Mouse (Mus musculus) T-helper 2 cell (primary cell): ENCODE measurements around the gene Copz1.

Experiments
- in situ Hi-C: fragments of 300-600 bp; cut with MboI, MseI; formaldehyde crosslinking; loops from one replicate; pipeline ENCODE4 v1.15.1; 2025; ENCODE audit warnings: high pct_unique_total_duplicates

The Copz1 gene

GRCm38 (mm10) chr15:103308056-103308875, 35.8 kb downstream of the Copz1 start:
- in situ Hi-C loops: loop anchor here (25.0 kb wide), 1 partner anchor 321 kb away; the partner anchor contains the start of genes Hoxc6, Hoxc8 and Hoxc9

DNA sequence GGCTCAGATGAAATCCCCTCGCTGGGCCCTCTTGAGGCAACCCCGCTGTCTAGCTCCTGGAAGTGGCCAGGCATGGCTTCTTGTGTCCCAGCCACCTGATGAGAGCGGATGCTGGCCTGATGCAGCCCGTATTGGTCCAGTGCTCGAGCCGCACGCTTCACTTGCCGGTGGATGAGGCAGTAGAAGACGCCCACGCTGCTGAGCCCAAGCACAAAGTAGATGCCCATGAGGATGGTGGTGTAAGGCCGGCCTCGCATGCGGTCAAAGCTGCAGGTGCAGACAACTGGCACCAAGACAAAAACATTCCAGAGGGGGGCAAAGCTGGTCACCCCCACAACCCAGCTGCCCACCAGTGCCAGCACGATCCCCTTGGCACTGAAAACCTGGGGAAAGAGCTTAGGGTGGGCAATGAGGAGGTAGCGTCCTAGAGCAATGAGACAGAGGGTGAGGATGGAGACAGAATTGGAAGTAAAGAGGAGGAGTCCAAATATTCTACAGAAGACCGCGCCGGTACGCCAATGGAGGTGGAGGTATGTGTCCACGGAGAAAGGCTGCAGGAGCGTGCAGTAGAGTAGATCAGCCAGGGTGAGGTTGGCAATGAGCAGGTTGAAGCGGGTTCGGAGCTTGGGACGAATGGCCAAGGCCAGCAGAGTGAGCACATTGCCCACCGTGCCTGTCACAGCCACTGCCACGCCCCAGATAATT, 36.5 kb downstream of the Copz1 start:
- in situ Hi-C loops: loop anchor here (25.0 kb wide), 1 partner anchor 322 kb away; the partner anchor contains the start of genes Hoxc6, Hoxc8 and Hoxc9

- in situ Hi-C loops: loop anchor here (25.0 kb wide), 1 partner anchor 323 kb away; the partner anchor contains the start of genes Hoxc6, Hoxc8 and Hoxc9
Observed at GRCm38 (mm10) chr15:103310365-103310910, 37.9 kb downstream of the Copz1 start, which contains the start of gene Gpr84. TSS of gene Gpr84 (minus strand) at chr15:103310612.

DNA sequence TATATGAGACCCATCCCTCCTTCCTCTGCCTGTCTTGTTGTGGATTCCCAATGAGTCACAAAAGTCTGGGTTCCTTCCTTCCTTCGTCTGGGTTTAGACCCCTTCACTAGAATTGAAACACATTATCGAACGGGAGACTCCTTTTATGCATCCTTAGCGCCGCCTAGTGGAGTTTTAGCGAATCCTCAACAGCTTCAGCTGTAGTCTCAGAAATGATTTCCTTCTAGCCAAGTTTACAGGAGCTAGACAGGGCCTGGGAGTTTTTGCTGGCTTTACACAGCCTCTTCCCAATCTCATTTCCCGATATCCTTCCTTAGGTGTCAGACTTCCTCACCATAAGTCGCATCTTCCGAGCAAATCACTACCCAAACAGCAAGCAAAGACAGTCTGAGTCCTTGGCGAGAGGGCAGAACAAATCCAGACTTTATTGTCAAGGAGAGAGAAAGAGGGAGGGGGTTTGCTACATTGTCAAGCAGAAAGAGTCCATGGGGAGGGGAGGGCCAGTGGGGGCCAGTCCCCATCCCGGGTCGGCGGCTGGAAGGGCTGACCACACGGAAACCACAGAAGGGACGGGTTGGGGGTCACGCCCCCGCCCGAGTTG, 41.1 kb downstream of the Copz1 start:
- in situ Hi-C loops: loop anchor here (25.0 kb wide), 1 partner anchor 326 kb away; the partner anchor contains the start of genes Hoxc6, Hoxc8 and Hoxc9

DNA sequence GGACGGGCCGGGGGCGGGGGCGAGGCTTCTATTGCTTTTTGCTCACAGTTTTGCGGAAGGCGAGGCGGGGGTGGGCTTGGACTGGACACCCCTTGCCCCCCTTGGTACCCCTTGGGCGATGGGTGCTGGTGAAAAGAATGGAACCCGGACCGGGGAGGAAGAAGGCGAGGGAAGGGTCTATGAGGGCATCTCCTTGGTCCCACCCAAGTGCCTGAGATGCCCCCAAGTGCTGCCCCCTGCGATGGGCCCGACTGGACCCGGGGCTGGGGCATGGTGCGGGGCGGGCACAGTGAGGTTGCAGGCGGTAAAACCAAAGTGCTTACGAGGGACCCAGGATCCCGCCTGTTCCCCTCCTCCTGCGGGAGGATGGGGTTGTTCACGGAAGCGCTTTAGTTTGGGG, 41.7 kb downstream of the Copz1 start:
- in situ Hi-C loops: loop anchor here (25.0 kb wide), 1 partner anchor 327 kb away; the partner anchor contains the start of genes Hoxc6, Hoxc8 and Hoxc9

- in situ Hi-C loops: loop anchor here (5.0 to 25.0 kb wide), 2 partner anchors 128 to 328 kb away; partner anchors contain the start of genes Hoxc6, Hoxc8 and Hoxc9
Observed at GRCm38 (mm10) chr15:103315011-103315502, 42.5 kb downstream of the Copz1 start.

DNA sequence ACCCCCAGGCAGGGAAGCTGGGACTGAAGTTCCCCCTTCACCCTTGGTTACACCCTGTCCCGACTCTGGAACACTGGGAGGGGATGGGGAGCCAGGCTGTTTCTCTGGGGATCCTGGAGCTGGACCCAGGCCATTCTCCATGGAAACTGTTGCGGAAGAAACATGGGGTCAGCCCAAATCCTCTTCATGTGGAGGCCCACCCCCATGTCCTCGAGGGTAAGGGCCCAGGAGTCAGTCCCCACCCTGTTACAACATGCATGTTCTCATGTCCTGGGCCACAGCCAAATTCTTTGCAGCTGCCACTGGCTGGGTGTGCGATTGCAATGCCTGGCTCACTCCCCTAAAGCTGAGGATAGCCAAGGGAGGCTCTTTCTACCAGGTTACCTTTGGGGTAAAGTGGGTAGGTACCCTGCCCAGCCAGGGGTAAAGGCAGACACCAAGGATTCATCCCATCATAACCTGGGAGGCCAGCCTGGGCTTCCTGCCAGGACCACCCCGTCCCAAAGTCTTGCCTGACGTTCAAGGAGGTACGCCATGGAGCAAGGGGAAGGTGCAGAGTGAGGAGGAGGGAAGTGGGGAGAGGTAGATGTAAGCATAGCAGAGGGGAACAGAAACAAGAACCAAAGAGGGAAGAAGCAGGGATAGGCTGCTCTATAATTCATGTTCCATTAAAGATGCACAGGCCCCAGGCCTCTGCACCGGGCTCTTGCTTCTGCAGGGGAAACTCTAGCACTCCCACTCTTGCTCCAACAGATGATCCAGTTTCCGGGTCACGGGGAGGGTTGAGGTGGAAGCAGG, 43.7 kb downstream of the Copz1 start:
- in situ Hi-C loops: loop anchor here (5.0 to 25.0 kb wide), 2 partner anchors 129 to 329 kb away; partner anchors contain the start of genes Hoxc6, Hoxc8 and Hoxc9

GRCm38 (mm10) chr15:103317120-103317519, 44.6 kb downstream of the Copz1 start:
- in situ Hi-C loops: loop anchor here (5.0 to 25.0 kb wide), 2 partner anchors 130 to 330 kb away; partner anchors contain the start of genes Hoxc6, Hoxc8 and Hoxc9

DNA sequence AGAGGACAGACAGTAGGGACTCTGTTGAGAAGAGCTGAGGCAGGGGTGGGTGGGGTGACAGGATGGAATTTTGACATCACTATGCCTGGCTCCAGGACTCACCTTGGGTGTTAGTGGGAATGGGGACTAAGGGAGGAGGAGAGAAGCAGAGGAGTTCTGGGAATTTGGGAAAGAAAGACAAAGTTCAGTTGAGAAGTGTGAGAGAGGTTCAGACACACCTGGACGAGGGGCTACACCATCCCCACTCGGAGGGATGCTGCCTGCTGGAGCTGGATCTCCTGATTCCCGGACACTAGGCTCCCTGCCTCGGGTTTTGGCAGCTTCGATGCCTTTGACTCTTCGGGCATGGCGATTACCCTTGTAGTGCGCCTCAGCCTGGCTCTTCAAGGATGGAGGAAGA, 45.2 kb downstream of the Copz1 start:
- in situ Hi-C loops: loop anchor here (5.0 to 25.0 kb wide), 2 partner anchors 130 to 330 kb away; partner anchors contain the start of genes Hoxc6, Hoxc8 and Hoxc9

DNA sequence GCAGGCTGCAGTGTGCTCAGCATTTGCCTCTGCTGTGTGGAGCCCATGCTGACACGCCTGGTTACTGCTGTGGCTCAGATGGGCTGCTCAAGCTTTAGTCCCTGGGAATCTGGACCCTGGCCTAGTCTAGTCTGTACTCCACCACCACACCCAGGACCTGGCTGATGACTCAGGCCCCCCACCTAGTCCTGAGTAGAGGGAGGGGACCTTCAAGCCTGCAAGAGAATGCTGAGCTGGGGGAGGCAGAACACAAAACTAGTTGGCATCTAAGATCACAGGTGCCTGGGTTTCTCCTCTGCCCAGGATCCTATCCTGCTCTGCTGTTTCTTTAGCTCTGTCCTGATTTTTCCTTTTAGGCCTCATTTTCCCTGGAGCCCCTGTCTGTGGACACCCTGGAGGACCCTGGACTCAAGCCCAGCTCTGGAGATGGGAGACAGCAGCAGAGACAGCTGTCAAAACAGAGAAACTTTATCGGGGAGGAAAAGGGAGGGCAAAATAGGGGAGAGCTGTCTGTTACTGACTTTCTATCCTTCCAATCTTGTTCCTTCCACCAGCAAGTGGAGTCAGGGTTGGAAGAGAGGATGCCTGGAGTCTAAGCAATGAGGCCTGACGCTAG, 45.8 kb downstream of the Copz1 start:
- in situ Hi-C loops: loop anchor here (5.0 to 25.0 kb wide), 2 partner anchors 131 to 331 kb away; partner anchors contain the start of genes Hoxc6, Hoxc8 and Hoxc9

GRCm38 (mm10) chr15:103321076-103321475, 48.6 kb downstream of the Copz1 start:
- in situ Hi-C loops: loop anchor here (25.0 kb wide), 1 partner anchor 334 kb away; the partner anchor contains the start of genes Hoxc6, Hoxc8 and Hoxc9

DNA sequence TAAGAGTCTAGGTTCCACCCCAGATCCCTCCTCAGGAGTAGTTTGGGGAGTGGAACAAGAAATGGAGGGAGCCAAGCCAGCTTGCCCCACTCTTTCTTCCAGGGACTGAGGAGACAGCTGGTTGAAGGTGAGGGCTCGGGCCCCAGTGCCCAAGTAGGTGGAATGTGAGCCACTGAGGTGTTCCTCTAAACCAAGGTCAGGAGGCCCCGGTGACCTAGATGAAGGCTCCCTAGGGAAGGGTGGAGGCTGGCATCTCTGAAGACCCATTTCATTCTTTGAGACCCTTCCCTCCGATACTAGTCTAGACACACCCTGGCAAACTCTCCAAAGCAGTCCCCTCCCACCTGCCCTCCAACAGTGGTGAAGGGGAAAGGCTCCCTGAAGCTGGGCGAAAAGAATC, 49.9 kb downstream of the Copz1 start:
- in situ Hi-C loops: loop anchor here (25.0 kb wide), 1 partner anchor 335 kb away; the partner anchor contains the start of genes Hoxc6, Hoxc8 and Hoxc9

- in situ Hi-C loops: loop anchor here (25.0 kb wide), 1 partner anchor 336 kb away; the partner anchor contains the start of genes Hoxc6, Hoxc8 and Hoxc9
Observed at GRCm38 (mm10) chr15:103323070-103323454, 50.5 kb downstream of the Copz1 start.

- in situ Hi-C loops: loop anchor here (25.0 kb wide), 1 partner anchor 336 kb away; the partner anchor contains the start of genes Hoxc6, Hoxc8 and Hoxc9
Observed at GRCm38 (mm10) chr15:103323455-103324247, 51.1 kb downstream of the Copz1 start.

DNA sequence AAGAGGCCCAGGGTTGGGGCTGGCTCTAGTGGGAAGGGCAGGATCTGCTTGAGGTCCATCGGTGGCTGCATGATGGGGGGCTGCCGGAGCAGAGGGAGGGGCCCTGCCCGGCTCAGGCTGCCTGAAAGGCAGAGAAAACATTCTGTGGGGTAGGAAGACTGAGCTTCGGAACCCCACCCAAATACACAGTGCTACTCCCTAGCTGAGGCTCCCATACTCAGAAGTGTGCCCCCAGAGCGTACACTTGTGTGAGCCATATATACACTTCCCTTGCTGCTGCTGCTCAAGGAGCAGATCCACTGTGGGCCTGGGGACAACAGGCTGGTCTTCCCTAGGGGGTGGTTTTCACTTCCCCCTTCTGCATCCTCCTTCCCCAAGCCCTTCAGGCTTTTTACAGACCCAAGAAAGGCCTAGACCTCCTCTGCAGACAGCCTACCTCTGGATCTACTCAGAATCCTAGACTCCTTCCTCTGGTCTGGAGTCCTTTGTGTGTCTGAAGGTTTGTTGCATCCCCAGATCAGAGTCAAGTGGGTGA, 60.6 kb downstream of the Copz1 start:
- in situ Hi-C loops: no loop called here

DNA sequence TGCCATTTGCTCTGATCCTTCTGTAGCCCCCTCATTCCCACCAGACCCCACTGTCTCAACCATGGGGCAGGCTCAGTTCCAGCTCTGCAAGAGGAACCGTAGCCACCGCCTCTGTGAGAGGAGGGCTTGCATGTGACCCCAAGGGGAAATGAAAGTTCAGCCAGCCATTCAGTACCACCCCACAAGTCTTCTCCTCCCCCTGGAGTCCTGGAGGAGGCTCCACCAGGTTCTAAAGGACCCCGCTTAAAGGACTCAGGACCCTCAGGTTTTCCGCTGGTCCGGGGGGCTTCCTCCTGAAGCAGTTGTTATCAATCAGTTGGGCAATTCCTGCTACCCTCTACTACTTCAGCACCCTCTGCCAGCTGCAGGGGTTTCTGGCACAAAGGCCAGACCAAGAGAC, 61.2 kb downstream of the Copz1 start:
- in situ Hi-C loops: no loop called here

GRCm38 (mm10) chr15:103334194-103334593, 61.7 kb downstream of the Copz1 start:
- in situ Hi-C loops: no loop called here

GRCm38 (mm10) chr15:103335040-103335439, 62.5 kb downstream of the Copz1 start:
- in situ Hi-C loops: no loop called here
